In the genomic region with DNA sequence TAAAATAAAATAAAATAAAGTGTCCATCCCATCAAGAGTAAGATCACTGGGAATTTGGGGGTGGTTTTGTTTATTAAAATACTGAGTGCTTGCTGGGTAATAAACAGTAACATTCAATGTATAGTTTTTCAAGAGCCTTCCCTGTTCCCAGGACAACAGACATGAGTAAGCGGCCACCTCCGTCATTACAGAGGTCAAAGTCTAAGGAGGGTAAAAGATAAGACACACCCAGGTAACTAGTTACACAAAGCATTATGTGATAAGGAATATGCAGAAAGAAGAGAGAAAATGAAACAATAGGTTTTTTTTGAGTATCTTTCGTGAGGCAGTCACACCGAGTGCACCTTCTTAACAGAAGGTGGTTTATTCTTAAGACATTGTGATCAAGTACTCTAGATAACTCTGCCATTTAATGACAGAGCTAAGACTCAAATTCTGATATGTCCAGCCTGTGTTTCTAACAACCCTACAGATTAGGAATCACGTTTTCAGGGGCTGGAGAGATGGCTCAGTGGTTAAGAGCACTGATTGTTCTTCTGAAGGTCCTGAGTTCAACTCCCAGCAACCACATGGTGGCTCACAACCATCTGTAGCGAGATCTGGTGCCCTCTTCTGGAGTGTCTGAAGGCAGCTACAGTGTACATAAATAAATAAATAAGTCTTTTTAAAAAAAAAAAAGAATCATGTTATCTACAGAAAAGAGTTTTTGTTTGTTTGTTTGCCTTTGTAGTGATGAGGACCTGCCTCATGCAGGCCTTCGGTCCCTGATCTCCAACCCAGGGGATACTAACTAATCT, we compare ENCODE assay signal across 30 mouse cellular contexts.
DNase-seq lines count a peak whose midpoint lies in the region; ATAC-seq and TF ChIP-seq lines count a peak whose summit lies in the region.
"Had no signal": no experiment of that assay in that cellular context is flagged by ENCODE, and none has a peak within 500 bp of the region (broad histone marks: within the 10 kb centered on the region; RNA-seq: fewer than 3 reads in every experiment).

No protein-coding gene starts in this region.

- peaks cover 0 to 2% of the 10 kb centered on the region in 2 experiments; a peak in 1 of 4 replicates for H3K4me1 ChIP-seq in liver, embryonic 14.5 days (replicated peaks; ENCODE audit: control insufficient read depth in 2 of 2, insufficient read depth in 2 of 2, low read length in 1 of 2)
- H3K4me1 ChIP-seq in intestine, embryonic 14.5 days (replicated peaks; ENCODE audit: control insufficient read depth, insufficient read depth, low read length) = no peaks in the 10 kb centered on the region
- H3K4me1 ChIP-seq in small intestine, adult 2 months (ENCODE audit: control insufficient read depth, insufficient read depth, insufficient read length, low read length) = peaks cover 16% of the 10 kb centered on the region; the same call in 1 of the 2 replicates
- H3K4me1 ChIP-seq in midbrain, embryonic 16.5 days (ENCODE audit: control insufficient read depth, insufficient read depth, low read length) = no peaks in the 10 kb centered on the region
- no peaks in the 10 kb centered on the region for H3K4me1 ChIP-seq in thymus, adult 2 months (replicated peaks; ENCODE audit: control insufficient read depth, insufficient read depth, low read length)
- H3K4me1 ChIP-seq: embryonic facial prominence, embryonic 13.5 days; hindbrain, embryonic 10.5 days; hindbrain, embryonic 15.5 days; limb, embryonic 10.5 days; limb, embryonic 15.5 days; liver, embryonic 15.5 days; midbrain, embryonic 15.5 days; neural tube, embryonic 13.5 days had no signal

- no peak overlapping the region for H3K4me3 ChIP-seq in liver, embryonic 14.5 days (ENCODE audit: insufficient read depth in 1 of 2, low read depth in 2 of 2, low read length in 2 of 2)
- H3K4me3 ChIP-seq in intestine, embryonic 14.5 days (ENCODE audit: low read depth, low read length) = no peak overlapping the region
- no peak overlapping the region for H3K4me3 ChIP-seq in small intestine, adult 2 months (ENCODE audit: low read depth, low read length)
- no peak overlapping the region for H3K4me3 ChIP-seq in midbrain, embryonic 16.5 days (ENCODE audit: low read depth, low read length)
- H3K4me3 ChIP-seq in thymus, adult 2 months (ENCODE audit: control insufficient read depth, insufficient read depth, low read length) = no peak overlapping the region
- H3K4me3 ChIP-seq: embryonic facial prominence, embryonic 13.5 days; hindbrain, embryonic 10.5 days; hindbrain, embryonic 15.5 days; limb, embryonic 10.5 days; limb, embryonic 15.5 days; liver, embryonic 15.5 days; midbrain, embryonic 15.5 days; myocyte; neural tube, embryonic 13.5 days had no signal

- ATAC-seq in liver, embryonic 14.5 days (ENCODE audit: insufficient read depth) = no peak
- ATAC-seq in intestine, embryonic 14.5 days (replicated peaks; ENCODE audit: low FRiP score, low TSS enrichment, low read depth) = peak; percentile 94
- no peak for ATAC-seq in midbrain, embryonic 16.5 days
- ATAC-seq: forebrain, postnatal 0 days; inflammation-experienced regulatory T-cells, adult 6 months; midbrain, embryonic 15.5 days had no signal

- H3K9ac ChIP-seq in liver, embryonic 14.5 days (replicated peaks) = no peak overlapping the region
- no peak overlapping the region for H3K9ac ChIP-seq in intestine, embryonic 14.5 days (ENCODE audit: low read length)
- H3K9ac ChIP-seq in midbrain, embryonic 16.5 days (ENCODE audit: low read depth, low read length) = no peak overlapping the region
- H3K9ac ChIP-seq: embryonic facial prominence, embryonic 13.5 days; forebrain, postnatal 0 days; hindbrain, embryonic 15.5 days; limb, embryonic 15.5 days; liver, embryonic 15.5 days; lung, embryonic 14.5 days; midbrain, embryonic 15.5 days; neural tube, embryonic 13.5 days had no signal

- 0 out of 2 replicates have a peak, but pooled peaks have one; percentile 3 for TF ChIP-seq CTCF in liver, embryonic 14.5 days (IDR thresholded peaks at IDR 0.05; ENCODE audit: low read depth)
- peak; percentile 15; the same call in 1 of the 2 replicates for TF ChIP-seq CTCF in small intestine, adult 2 months (IDR thresholded peaks at IDR 0.05; ENCODE audit: extremely low read depth, insufficient read length, insufficient replicate concordance, low read depth, low read length)
- TF ChIP-seq CTCF in thymus, adult 2 months (IDR thresholded peaks at IDR 0.05; ENCODE audit: borderline replicate concordance, control insufficient read depth, extremely low read depth, insufficient read depth, low read length, poor library complexity) = no peak

- DNase-seq in liver, embryonic 14.5 days (ENCODE audit: low read depth in 3 of 3, low spot score in 3 of 3) = no peak
- DNase-seq in liver = no peak
- no peak for DNase-seq in intestine, embryonic 14.5 days (ENCODE audit: low spot score)
- peak; percentile 30 for DNase-seq in yolk sac, embryonic 10.5 days (ENCODE audit: low spot score)
- DNase-seq in Muller cell, postnatal 12 days (ENCODE audit: inconsistent ontology term) = no peak
- DNase-seq in thymus, adult 2 months = no peak
- DNase-seq: adrenal gland, adult 2 months; adrenal gland, postnatal 36 days; cerebellum, adult 18-20 months; cerebellum, postnatal 10 days; forebrain, postnatal 0 days; gastrocnemius, postnatal 10 days; heart, postnatal 14 days; kidney, postnatal 25 days; layer of hippocampus, postnatal 36 days; lung, embryonic 14.5 days; lung, postnatal 14 days; right cerebral cortex, postnatal 4 days had no signal

- WGBS in liver, embryonic 14.5 days (ENCODE audit: insufficient replicate concordance) = 46% methylated on average over 7 of the region's 7 CpGs
- 73% methylated on average over 7 of the region's 7 CpGs for WGBS in intestine, embryonic 14.5 days
- 39% methylated on average over 7 of the region's 7 CpGs for WGBS in small intestine, adult 2 months
- WGBS in midbrain, embryonic 16.5 days = 85% methylated on average over 7 of the region's 7 CpGs
- 95% methylated on average over 7 of the region's 7 CpGs for WGBS in thymus, adult 2 months

- H3K27me3 ChIP-seq in liver, embryonic 14.5 days (ENCODE audit: control insufficient read depth, insufficient read depth, low read length) = no peaks in the 10 kb centered on the region
- H3K27me3 ChIP-seq in intestine, embryonic 14.5 days (replicated peaks; ENCODE audit: control insufficient read depth, insufficient read depth, low read length) = no peaks in the 10 kb centered on the region
- no peaks in the 10 kb centered on the region for H3K27me3 ChIP-seq in small intestine, adult 2 months (ENCODE audit: control insufficient read depth, insufficient read depth, low read length)
- no peaks in the 10 kb centered on the region for H3K27me3 ChIP-seq in midbrain, embryonic 16.5 days (ENCODE audit: control insufficient read depth, insufficient read depth, low read depth, low read length)
- no peaks in the 10 kb centered on the region for H3K27me3 ChIP-seq in thymus, adult 2 months (ENCODE audit: control insufficient read depth, insufficient read depth, low read length)
- H3K27me3 ChIP-seq: embryonic facial prominence, embryonic 13.5 days; hindbrain, embryonic 15.5 days; limb, embryonic 15.5 days; liver, embryonic 15.5 days; midbrain, embryonic 15.5 days; neural tube, embryonic 13.5 days had no signal

- H3K4me2 ChIP-seq in liver, embryonic 14.5 days (ENCODE audit: low read depth) = no peak overlapping the region
- no peak overlapping the region for H3K4me2 ChIP-seq in intestine, embryonic 14.5 days (ENCODE audit: low read length)
- no peak overlapping the region for H3K4me2 ChIP-seq in midbrain, embryonic 16.5 days (ENCODE audit: low read length)
- H3K4me2 ChIP-seq: embryonic facial prominence, embryonic 13.5 days; hindbrain, embryonic 15.5 days; limb, embryonic 15.5 days; liver, embryonic 15.5 days; lung, embryonic 14.5 days; midbrain, embryonic 15.5 days; neural tube, embryonic 13.5 days had no signal

- H3K36me3 ChIP-seq in liver, embryonic 14.5 days (replicated peaks; ENCODE audit: control insufficient read depth, insufficient read depth, low read depth) = no peaks in the 10 kb centered on the region
- no peaks in the 10 kb centered on the region for H3K36me3 ChIP-seq in intestine, embryonic 14.5 days (ENCODE audit: control insufficient read depth, insufficient read depth, low read length)
- H3K36me3 ChIP-seq in small intestine, adult 2 months (ENCODE audit: control insufficient read depth, insufficient read depth, low read length) = no peaks in the 10 kb centered on the region
- no peaks in the 10 kb centered on the region for H3K36me3 ChIP-seq in midbrain, embryonic 16.5 days (ENCODE audit: control insufficient read depth, insufficient read depth, low read length)
- H3K36me3 ChIP-seq in thymus, adult 2 months (ENCODE audit: control insufficient read depth, insufficient read depth, low read length) = no peaks in the 10 kb centered on the region
- H3K36me3 ChIP-seq: embryonic facial prominence, embryonic 13.5 days; hindbrain, embryonic 10.5 days; hindbrain, embryonic 15.5 days; limb, embryonic 10.5 days; limb, embryonic 15.5 days; liver, embryonic 15.5 days; midbrain, embryonic 15.5 days; neural tube, embryonic 13.5 days had no signal

- no peaks in the 10 kb centered on the region for H3K9me3 ChIP-seq in liver, embryonic 14.5 days (ENCODE audit: control insufficient read depth, low read length)
- no peaks in the 10 kb centered on the region for H3K9me3 ChIP-seq in intestine, embryonic 14.5 days (ENCODE audit: control insufficient read depth, low read length)
- H3K9me3 ChIP-seq in midbrain, embryonic 16.5 days (replicated peaks; ENCODE audit: control insufficient read depth, low read length, poor library complexity, severe bottlenecking) = no peaks in the 10 kb centered on the region
- H3K9me3 ChIP-seq: hindbrain, embryonic 15.5 days; limb, embryonic 10.5 days; limb, embryonic 15.5 days; liver, embryonic 15.5 days; midbrain, embryonic 15.5 days; neural tube, embryonic 13.5 days had no signal

- TF ChIP-seq POLR2A in small intestine, adult 2 months (IDR thresholded peaks at IDR 0.05; ENCODE audit: low read depth, low read length) = no peak
- TF ChIP-seq POLR2A in thymus, adult 2 months (IDR thresholded peaks at IDR 0.05; ENCODE audit: control insufficient read depth, extremely low read depth, insufficient read depth, low read length, poor library complexity) = no peak

- TF ChIP-seq EP300 in liver, embryonic 14.5 days (IDR thresholded peaks at IDR 0.05; ENCODE audit: low read depth) = no peak

- H3K27ac ChIP-seq in liver, embryonic 14.5 days = no peak overlapping the region
- H3K27ac ChIP-seq in intestine, embryonic 14.5 days (ENCODE audit: low read depth) = peak overlapping the region; percentile 54
- H3K27ac ChIP-seq in small intestine, adult 2 months (ENCODE audit: insufficient read depth, low read depth, low read length) = peak overlapping the region; percentile 95
- H3K27ac ChIP-seq in midbrain, embryonic 16.5 days (ENCODE audit: low read length) = no peak overlapping the region
- H3K27ac ChIP-seq in thymus, adult 2 months (ENCODE audit: control insufficient read depth, insufficient read depth, low read length) = no peak overlapping the region
- H3K27ac ChIP-seq: embryonic facial prominence, embryonic 13.5 days; hindbrain, embryonic 10.5 days; hindbrain, embryonic 15.5 days; limb, embryonic 10.5 days; limb, embryonic 15.5 days; liver, embryonic 15.5 days; midbrain, embryonic 15.5 days; neural tube, embryonic 13.5 days had no signal

Comparison
In these comparisons a context has a peak if more than half of its experiments do, and no peak if none do; other contexts are left out.
1. H3K27ac ChIP-seq: peak in intestine, embryonic 14.5 days (single experiment) and small intestine, adult 2 months (single experiment); none in liver, embryonic 14.5 days (single experiment), midbrain, embryonic 16.5 days (single experiment) and thymus, adult 2 months (single experiment).